Mouse (Mus musculus): ENCODE results near the gene Olfr728. TPM values are rescaled to one million over a fixed set of nuclear protein-coding genes. Genes with fewer than 3 reads are reported as not detected.

Gene Olfr728
- total RNA-seq (2014; rRNA removed), result not detected in 2 replicates
- polyA plus RNA-seq (2015; fragmentation: Nextera tagmentation; extraction: Ambion mirVana), result not detected in 2 replicates

DNA sequence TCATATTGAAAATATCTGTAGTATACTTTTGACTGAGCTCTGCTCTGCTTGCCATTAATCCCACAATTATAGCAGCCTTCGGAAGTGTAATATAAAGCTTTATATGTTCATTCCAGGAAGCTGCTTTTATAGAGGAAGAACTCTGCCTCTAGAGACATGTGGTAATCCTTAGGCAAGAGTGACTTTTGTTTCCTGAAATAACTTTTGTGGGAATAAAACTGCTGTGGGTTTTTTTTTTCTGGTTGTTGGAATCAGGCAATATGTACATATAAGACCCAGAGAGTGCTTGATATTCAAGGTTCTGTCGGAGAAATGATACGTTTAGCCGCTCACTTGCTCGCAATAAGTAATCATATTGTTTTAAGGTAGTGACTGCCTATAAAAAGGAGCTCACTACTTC, at the start of gene Olfr728:
Gene Olfr728, minus strand, starts transcription at position 101 of the 400 bp plus-strand sequence.
- H3K27me3 ChIP-seq (ENCODE audit: insufficient read depth, low read length), result no peaks in the 10 kb centered on the region
- no peak within 1 kb of the TSS for H3K4me2 ChIP-seq (ENCODE audit: low read depth, low read length, poor library complexity, severe bottlenecking)
- no peak for TF ChIP-seq CTCF (IDR thresholded peaks at IDR 0.05)
- ATAC-seq (ENCODE audit: low FRiP score) (no peak), DNase-seq (ENCODE audit: low spot score) (no peak)
- no peaks in the 10 kb centered on the region for H3K4me1 ChIP-seq (ENCODE audit: insufficient read depth, low read length)
- H3K4me3 ChIP-seq (ENCODE audit: low read depth, low read length), result no peak within 1 kb of the TSS
- H3K27ac ChIP-seq (ENCODE audit: low read depth, low read length), result no peak within 1 kb of the TSS
- H3K9ac ChIP-seq (replicated peaks; ENCODE audit: low read length, poor library complexity, severe bottlenecking), result no peak within 1 kb of the TSS
- 88% methylated on average over 5 of the region's 5 CpGs for WGBS
- no peaks in the 10 kb centered on the region for H3K36me3 ChIP-seq (ENCODE audit: insufficient read depth, low read length)
- H3K9me3 ChIP-seq (ENCODE audit: low read length), result no peaks in the 10 kb centered on the region

DNA sequence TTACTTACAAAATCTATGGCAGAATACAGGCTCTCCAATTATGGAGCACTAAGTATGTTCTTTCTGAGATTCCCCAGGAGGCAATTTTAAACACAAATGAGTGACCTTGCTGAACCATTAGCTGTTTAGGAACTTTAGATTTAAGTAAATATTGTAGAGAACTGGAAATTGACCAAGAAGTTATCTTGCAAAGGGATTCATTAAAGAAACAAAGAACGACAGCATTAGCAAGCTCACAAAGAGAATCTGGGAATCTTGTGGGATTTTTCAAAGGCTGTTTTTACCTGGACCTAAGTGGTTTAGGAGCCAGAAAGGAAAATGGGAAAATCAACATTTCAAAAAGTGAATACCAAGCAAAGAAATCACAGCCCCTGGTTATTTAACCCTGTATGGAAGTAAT, 45.6 kb upstream of the Olfr728 start, which contains the start of gene Olfr730:
Gene Olfr730, minus strand, starts transcription at position 101 of the 400 bp plus-strand sequence.
- 51% methylated on average over 1 of the region's 1 CpGs for WGBS
- no peak within 1 kb of the TSS for H3K4me3 ChIP-seq (ENCODE audit: low read depth, low read length)
- DNase-seq (ENCODE audit: low spot score) (no peak), ATAC-seq (ENCODE audit: low FRiP score) (no peak)
- H3K9ac ChIP-seq (replicated peaks; ENCODE audit: low read length, poor library complexity, severe bottlenecking), result no peak within 1 kb of the TSS
- H3K27ac ChIP-seq (ENCODE audit: low read depth, low read length), result no peak within 1 kb of the TSS
- H3K36me3 ChIP-seq (ENCODE audit: insufficient read depth, low read length), result no peaks in the 10 kb centered on the region
- H3K4me2 ChIP-seq (ENCODE audit: low read depth, low read length, poor library complexity, severe bottlenecking), result no peak within 1 kb of the TSS
- H3K27me3 ChIP-seq (ENCODE audit: insufficient read depth, low read length), result no peaks in the 10 kb centered on the region
- H3K9me3 ChIP-seq (ENCODE audit: low read length), result no peaks in the 10 kb centered on the region
- no peaks in the 10 kb centered on the region for H3K4me1 ChIP-seq (ENCODE audit: insufficient read depth, low read length)
- TF ChIP-seq CTCF (IDR thresholded peaks at IDR 0.05), result no peak

DNA sequence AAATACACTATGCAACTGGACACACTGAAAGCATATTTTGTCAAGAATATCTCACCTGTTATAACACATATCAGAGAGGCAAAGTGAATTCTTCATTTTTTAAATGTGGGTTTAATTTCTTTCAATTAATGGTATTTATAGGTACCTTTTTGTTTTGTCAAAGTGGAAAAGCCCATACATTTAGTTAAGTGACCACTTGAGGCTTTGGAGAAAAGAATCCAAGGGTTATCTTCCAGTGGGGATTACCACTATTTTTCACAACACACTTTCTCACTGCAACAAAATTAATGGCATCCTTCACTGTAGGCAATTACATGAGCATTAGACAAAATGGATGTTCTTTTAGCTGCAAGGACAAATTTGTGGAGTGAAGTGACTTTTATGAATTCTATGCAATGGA, 10.3 kb upstream of the Olfr728 start, which contains the start of gene Olfr729:
Gene Olfr729, minus strand, starts transcription at position 101 of the 400 bp plus-strand sequence.
- Histone ChIP-seq H3K4me3 (ENCODE audit: low read depth, low read length) (no peak within 1 kb of the TSS), H3K9ac (replicated peaks; ENCODE audit: low read length, poor library complexity, severe bottlenecking) (no peak within 1 kb of the TSS)
- no peak for ATAC-seq (ENCODE audit: low FRiP score)

DNA sequence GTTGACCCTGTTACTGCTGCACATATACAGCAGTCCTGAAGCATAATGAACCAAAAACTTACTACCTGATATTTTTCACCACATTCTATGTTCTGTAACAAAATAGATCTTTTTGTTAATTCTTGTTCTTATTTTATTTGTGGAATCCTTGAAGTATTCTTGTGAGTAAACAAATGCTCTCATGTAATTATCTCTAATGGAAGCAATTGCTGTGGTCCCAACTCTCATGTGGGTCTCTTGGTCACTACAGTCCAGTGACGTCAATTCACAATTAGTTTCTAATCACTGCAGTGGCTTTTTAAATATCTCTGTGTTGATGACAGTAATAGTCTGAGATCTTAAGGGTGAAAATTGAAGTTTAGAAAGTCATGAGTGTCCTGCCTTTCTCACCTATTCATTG, 19.6 kb downstream of the Olfr728 start, which contains the start of gene Olfr727:
Gene Olfr727, plus strand, starts transcription at position 301 of the 400 bp plus-strand sequence.
- Histone ChIP-seq H3K36me3 (ENCODE audit: insufficient read depth, low read length) (no peaks in the 10 kb centered on the region), H3K4me2 (ENCODE audit: low read depth, low read length, poor library complexity, severe bottlenecking) (no peak within 1 kb of the TSS), H3K9ac (replicated peaks; ENCODE audit: low read length, poor library complexity, severe bottlenecking) (no peak within 1 kb of the TSS), H3K4me3 (ENCODE audit: low read depth, low read length) (no peak within 1 kb of the TSS), H3K27ac (ENCODE audit: low read depth, low read length) (no peak within 1 kb of the TSS), H3K27me3 (ENCODE audit: insufficient read depth, low read length) (no peaks in the 10 kb centered on the region), H3K9me3 (ENCODE audit: low read length) (no peaks in the 10 kb centered on the region), H3K4me1 (ENCODE audit: insufficient read depth, low read length) (no peaks in the 10 kb centered on the region)
- TF ChIP-seq CTCF (IDR thresholded peaks at IDR 0.05), result no peak
- WGBS, result 91% methylated on average over 1 of the region's 1 CpGs
- DNase-seq (ENCODE audit: low spot score) (no peak), ATAC-seq (ENCODE audit: low FRiP score) (no peak)

More for the DNA sequence above, 10.3 kb upstream of the Olfr728 start, which contains the start of gene Olfr729:
- no peaks in the 10 kb centered on the region for H3K27me3 ChIP-seq (ENCODE audit: insufficient read depth, low read length)
- H3K27ac ChIP-seq (ENCODE audit: low read depth, low read length), result no peak within 1 kb of the TSS
- H3K9me3 ChIP-seq (ENCODE audit: low read length), result no peaks in the 10 kb centered on the region
- TF ChIP-seq CTCF (IDR thresholded peaks at IDR 0.05), result no peak
- H3K4me1 ChIP-seq (ENCODE audit: insufficient read depth, low read length), result no peaks in the 10 kb centered on the region
- no peak for DNase-seq (ENCODE audit: low spot score)
- H3K36me3 ChIP-seq (ENCODE audit: insufficient read depth, low read length), result no peaks in the 10 kb centered on the region
- H3K4me2 ChIP-seq (ENCODE audit: low read depth, low read length, poor library complexity, severe bottlenecking), result no peak within 1 kb of the TSS

DNA sequence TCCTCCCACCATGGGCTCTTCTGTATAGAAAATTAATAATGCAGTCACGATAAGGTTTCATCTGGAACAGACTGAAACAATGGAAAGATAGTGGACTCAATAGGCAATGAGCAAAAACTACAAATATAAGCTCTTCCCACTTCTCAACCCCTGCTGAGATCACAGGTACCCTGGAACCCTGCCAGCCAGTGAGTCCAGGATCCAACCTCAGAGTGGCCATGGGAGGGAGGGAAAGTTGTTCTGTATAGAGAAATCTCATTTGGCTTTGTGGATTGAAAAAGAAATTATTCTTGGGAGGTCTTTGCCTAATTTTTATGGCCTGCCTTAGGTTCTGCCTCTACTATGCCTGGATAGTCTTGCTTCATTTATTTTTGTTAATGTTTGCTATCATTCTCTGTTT, 51.6 kb downstream of the Olfr728 start, which contains the start of gene Olfr726:
Gene Olfr726, minus strand, starts transcription at position 101 of the 400 bp plus-strand sequence.
- Histone ChIP-seq H3K36me3 (ENCODE audit: insufficient read depth, low read length) (no peaks in the 10 kb centered on the region), H3K4me3 (ENCODE audit: low read depth, low read length) (no peak within 1 kb of the TSS), H3K27me3 (ENCODE audit: insufficient read depth, low read length) (no peaks in the 10 kb centered on the region), H3K4me2 (ENCODE audit: low read depth, low read length, poor library complexity, severe bottlenecking) (no peak within 1 kb of the TSS), H3K4me1 (ENCODE audit: insufficient read depth, low read length) (no peaks in the 10 kb centered on the region), H3K9me3 (ENCODE audit: low read length) (no peaks in the 10 kb centered on the region), H3K27ac (ENCODE audit: low read depth, low read length) (no peak within 1 kb of the TSS), H3K9ac (replicated peaks; ENCODE audit: low read length, poor library complexity, severe bottlenecking) (no peak within 1 kb of the TSS)
- TF ChIP-seq CTCF (IDR thresholded peaks at IDR 0.05), result no peak
- DNase-seq (ENCODE audit: low spot score) (no peak), ATAC-seq (ENCODE audit: low FRiP score) (no peak)
- 62% methylated on average over 1 of the region's 1 CpGs for WGBS

Other genes starting within 250 kb of the Olfr728 start
- gene Olfr722, start 240.7 kb downstream of the Olfr728 start, total RNA-seq (2014; rRNA removed), result not detected in 2 replicates
- gene Olfr722, start 240.7 kb downstream of the Olfr728 start, polyA plus RNA-seq (2015; fragmentation: Nextera tagmentation; extraction: Ambion mirVana), result not detected in 2 replicates
- gene Olfr723, start 210.9 kb downstream of the Olfr728 start, total RNA-seq (2014; rRNA removed), result not detected in 2 replicates
- gene Olfr723, start 210.9 kb downstream of the Olfr728 start, polyA plus RNA-seq (2015; fragmentation: Nextera tagmentation; extraction: Ambion mirVana), result not detected in 2 replicates
- gene Olfr724, start 179.4 kb downstream of the Olfr728 start, total RNA-seq (2014; rRNA removed), result not detected in 2 replicates
- not detected in 2 replicates for gene Olfr724, start 179.4 kb downstream of the Olfr728 start, polyA plus RNA-seq (2015; fragmentation: Nextera tagmentation; extraction: Ambion mirVana)
- not detected in 2 replicates for gene Olfr725, start 102.3 kb downstream of the Olfr728 start, total RNA-seq (2014; rRNA removed)
- gene Olfr725, start 102.3 kb downstream of the Olfr728 start, polyA plus RNA-seq (2015; fragmentation: Nextera tagmentation; extraction: Ambion mirVana), result not detected in 2 replicates
- not detected in 2 replicates for gene Olfr726, start 51.7 kb downstream of the Olfr728 start, total RNA-seq (2014; rRNA removed)
- gene Olfr726, start 51.7 kb downstream of the Olfr728 start, polyA plus RNA-seq (2015; fragmentation: Nextera tagmentation; extraction: Ambion mirVana), result not detected in 2 replicates
- not detected in 2 replicates for gene Olfr727, start 19.5 kb downstream of the Olfr728 start, total RNA-seq (2014; rRNA removed)
- gene Olfr727, start 19.5 kb downstream of the Olfr728 start, polyA plus RNA-seq (2015; fragmentation: Nextera tagmentation; extraction: Ambion mirVana), result not detected in 2 replicates
- gene Olfr729, start 10.2 kb upstream of the Olfr728 start, total RNA-seq (2014; rRNA removed), result not detected in 2 replicates
- not detected in 2 replicates for gene Olfr729, start 10.2 kb upstream of the Olfr728 start, polyA plus RNA-seq (2015; fragmentation: Nextera tagmentation; extraction: Ambion mirVana)
- gene Olfr730, start 45.5 kb upstream of the Olfr728 start, total RNA-seq (2014; rRNA removed), result not detected in 2 replicates
- gene Olfr730, start 45.5 kb upstream of the Olfr728 start, polyA plus RNA-seq (2015; fragmentation: Nextera tagmentation; extraction: Ambion mirVana), result not detected in 2 replicates
- not detected in 2 replicates for gene Olfr731, start 99.2 kb upstream of the Olfr728 start, total RNA-seq (2014; rRNA removed)
- gene Olfr731, start 99.2 kb upstream of the Olfr728 start, polyA plus RNA-seq (2015; fragmentation: Nextera tagmentation; extraction: Ambion mirVana), result not detected in 2 replicates
- gene Olfr732, start 141.5 kb upstream of the Olfr728 start, total RNA-seq (2014; rRNA removed), result not detected in 2 replicates
- not detected in 2 replicates for gene Olfr732, start 141.5 kb upstream of the Olfr728 start, polyA plus RNA-seq (2015; fragmentation: Nextera tagmentation; extraction: Ambion mirVana)
- gene Olfr733, start 158.8 kb upstream of the Olfr728 start, total RNA-seq (2014; rRNA removed), result not detected in 2 replicates
- gene Olfr733, start 158.8 kb upstream of the Olfr728 start, polyA plus RNA-seq (2015; fragmentation: Nextera tagmentation; extraction: Ambion mirVana), result not detected in 2 replicates
- gene Olfr734, start 184.1 kb upstream of the Olfr728 start, total RNA-seq (2014; rRNA removed), result not detected in 2 replicates
- not detected in 2 replicates for gene Olfr734, start 184.1 kb upstream of the Olfr728 start, polyA plus RNA-seq (2015; fragmentation: Nextera tagmentation; extraction: Ambion mirVana)
- not detected in 2 replicates for gene Olfr735, start 206.2 kb upstream of the Olfr728 start, total RNA-seq (2014; rRNA removed)
- not detected in 2 replicates for gene Olfr735, start 206.2 kb upstream of the Olfr728 start, polyA plus RNA-seq (2015; fragmentation: Nextera tagmentation; extraction: Ambion mirVana)
- not detected in 2 replicates for gene Tlr11, start 215.2 kb upstream of the Olfr728 start, total RNA-seq (2014; rRNA removed)
- not detected in 2 replicates for gene Tlr11, start 215.2 kb upstream of the Olfr728 start, polyA plus RNA-seq (2015; fragmentation: Nextera tagmentation; extraction: Ambion mirVana)
- gene Olfr736, start 238.5 kb upstream of the Olfr728 start, total RNA-seq (2014; rRNA removed), result not detected in 2 replicates
- not detected in 2 replicates for gene Olfr736, start 238.5 kb upstream of the Olfr728 start, polyA plus RNA-seq (2015; fragmentation: Nextera tagmentation; extraction: Ambion mirVana)